Mouse (Mus musculus) ovary, postnatal 14 days (tissue): Measurements from ENCODE around the gene Fau.

Source experiments
- DNase-seq: peaks from one replicate; pipeline ENCODE4 v3.0.0; 2022; ENCODE audit warnings: low spot score

Gene Fau

GRCm38 (mm10) chr19:6073889-6074288 lies 16.2 kb downstream of the Fau start:
- DNase-seq: no peak

- DNase-seq: peak; percentile 80
Measured at GRCm38 (mm10) chr19:6076564-6077393, 19.1 kb downstream of the Fau start, which contains the start of gene Vps51. Gene Vps51 (minus strand): TSS chr19:6077231.

GRCm38 (mm10) chr19:6079983-6080480 lies 22.4 kb downstream of the Fau start, which contains the start of gene Tmem262:
Gene Tmem262 (plus strand): TSS chr19:6080033.
- no peak for DNase-seq

GRCm38 (mm10) chr19:6082156-6082555 lies 24.5 kb downstream of the Fau start, which contains the start of gene Gm28374:
Gene Gm28374 (minus strand): TSS chr19:6082256.
- DNase-seq: no peak

DNA sequence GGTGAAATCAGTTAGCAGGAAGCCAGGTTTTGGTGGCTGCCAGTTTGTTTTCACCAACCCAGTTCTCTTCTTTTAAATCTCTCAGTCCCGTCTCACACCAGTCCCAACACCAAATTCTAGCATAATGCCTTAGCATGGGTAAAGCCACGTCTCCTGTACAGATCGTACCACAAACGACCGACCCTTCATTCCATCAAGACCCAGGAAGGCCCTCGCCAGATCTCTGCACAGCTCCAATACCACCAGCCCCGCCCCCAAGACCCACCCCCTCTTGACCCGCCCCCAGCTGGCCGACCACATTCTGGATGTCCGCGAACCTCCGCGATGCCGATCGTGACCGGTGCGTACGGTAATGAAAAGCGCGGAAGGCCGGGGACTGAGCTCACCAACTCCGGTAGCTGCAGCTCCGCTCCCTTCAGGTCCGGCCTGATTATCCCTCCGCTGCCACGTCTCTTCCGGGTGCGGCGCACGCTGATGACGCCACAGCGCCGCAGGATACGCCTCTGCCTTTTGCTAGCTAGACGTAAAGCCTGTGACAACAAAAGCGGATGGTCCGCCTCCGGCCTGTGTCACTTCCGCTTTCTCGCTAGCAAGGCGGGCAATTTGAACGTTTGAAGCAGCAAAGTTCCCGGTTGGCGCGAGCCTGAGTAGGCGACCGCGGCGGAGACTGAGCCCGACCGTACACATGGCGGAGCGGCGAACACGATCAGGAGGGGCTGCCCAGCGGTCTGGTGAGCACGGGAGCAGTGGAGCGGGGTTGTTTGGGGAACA lies 27.0 kb downstream of the Fau start, which contains the start of the genes Zfpl1 and Cdca5:
Gene Zfpl1, minus strand, starts transcription at position 479 of the 771 bp plus-strand sequence.
Gene Cdca5, plus strand, starts transcription at position 506 of the 771 bp plus-strand sequence.
- DNase-seq: peak; percentile 95

DNA sequence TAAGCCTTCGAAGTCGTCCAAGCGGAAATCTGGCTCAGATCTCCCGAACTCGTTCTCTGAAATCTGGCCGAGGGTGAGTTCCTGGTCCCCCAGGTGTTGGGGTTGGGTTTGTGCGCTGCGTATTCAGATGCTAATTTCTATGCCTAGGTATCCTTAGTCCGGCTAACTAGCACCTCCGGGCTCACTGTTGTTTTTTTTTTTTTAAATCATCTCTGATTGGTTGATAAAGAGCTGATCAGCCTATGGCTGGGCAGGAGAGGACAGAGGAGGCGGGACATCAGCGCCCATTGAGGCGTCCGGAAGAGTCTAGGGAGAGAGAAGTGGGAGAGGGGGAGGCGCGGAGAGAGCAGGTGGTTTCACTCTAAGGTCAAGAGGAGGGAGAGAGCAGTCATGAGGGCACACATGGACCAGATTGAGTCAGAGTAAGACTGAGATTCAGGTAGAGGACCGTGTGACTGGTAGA lies 27.8 kb downstream of the Fau start:
- DNase-seq: no peak

GRCm38 (mm10) chr19:6088841-6089240 lies 31.2 kb downstream of the Fau start:
- no peak for DNase-seq

DNA sequence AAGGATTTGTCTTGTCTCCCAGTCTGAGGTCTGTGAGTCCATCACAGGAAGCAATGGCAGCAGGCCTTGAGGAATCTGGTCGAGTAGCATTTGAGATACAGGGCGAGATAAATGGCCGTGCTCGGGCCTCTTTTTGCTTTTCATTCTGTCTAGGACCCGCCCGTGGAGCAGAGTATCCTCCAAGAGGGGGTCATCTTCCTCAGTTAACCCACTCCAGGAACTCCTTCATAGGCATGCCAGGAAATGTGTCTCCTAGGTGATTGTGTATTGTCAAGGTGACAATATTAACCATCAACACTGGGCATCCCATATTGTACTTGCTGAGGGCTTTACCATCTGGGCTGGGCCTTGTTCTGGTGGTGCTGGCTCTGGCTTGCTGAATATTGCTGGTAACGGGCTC lies 36.5 kb downstream of the Fau start, which contains the start of gene AC131692.1:
Gene AC131692.1, plus strand, starts transcription at position 301 of the 400 bp plus-strand sequence.
- DNase-seq: no peak

GRCm38 (mm10) chr19:6097847-6098246 lies 40.2 kb downstream of the Fau start:
- DNase-seq: no peak

- DNase-seq: no peak
Measured at GRCm38 (mm10) chr19:6101186-6101585, 43.5 kb downstream of the Fau start.

DNA sequence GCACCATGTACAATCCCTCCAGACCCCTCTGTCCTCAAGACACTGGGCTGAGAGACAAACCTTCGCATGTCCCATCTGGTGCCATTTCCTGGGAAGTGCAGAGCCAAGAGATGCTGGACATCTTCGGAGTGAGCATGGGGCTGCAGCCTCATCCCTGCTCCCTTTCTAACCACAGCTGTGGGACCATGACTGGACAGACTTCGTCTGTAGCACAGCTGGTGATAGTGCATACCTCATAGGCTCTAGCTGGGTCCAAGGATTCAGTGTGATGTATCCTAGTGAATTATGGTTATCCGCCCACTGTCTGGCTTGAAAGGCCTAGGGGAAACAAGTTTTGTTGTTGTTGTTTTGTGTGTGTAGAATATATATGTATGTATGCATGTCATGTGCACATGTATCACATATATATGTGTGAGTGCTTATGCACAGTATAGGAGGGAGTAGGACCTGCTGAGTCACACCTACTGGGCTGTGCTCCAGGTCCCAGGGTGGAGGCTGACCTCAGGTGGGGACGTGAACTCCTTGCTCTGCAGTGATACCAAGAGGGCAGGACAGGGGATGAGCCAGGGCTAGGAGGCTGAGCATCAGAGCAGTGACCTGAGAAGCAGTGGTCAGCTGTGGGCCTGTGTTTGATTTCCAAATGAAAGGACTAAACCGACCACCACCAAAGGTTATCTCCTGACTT lies 44.7 kb downstream of the Fau start:
- DNase-seq: no peak

DNA sequence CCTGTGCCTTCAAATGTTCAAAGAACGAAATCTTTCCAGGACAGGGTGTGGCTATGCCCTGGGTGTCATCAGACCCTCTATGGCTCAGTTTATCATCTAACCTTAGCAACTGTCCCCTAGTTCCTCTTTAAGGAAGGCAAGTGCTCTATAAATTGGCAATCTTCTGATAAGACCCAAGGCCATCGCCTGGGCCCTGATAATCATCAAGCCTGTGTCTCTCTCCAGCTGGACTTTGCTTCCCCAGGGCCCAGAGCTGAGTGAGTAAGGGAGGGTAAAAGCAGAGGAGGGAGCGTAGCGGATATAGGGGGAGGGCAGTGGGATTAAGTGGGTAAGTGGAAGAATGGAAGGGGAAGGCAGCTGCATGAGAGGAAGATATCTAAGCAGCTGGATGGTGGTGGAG lies 46.8 kb downstream of the Fau start:
- no peak for DNase-seq

DNA sequence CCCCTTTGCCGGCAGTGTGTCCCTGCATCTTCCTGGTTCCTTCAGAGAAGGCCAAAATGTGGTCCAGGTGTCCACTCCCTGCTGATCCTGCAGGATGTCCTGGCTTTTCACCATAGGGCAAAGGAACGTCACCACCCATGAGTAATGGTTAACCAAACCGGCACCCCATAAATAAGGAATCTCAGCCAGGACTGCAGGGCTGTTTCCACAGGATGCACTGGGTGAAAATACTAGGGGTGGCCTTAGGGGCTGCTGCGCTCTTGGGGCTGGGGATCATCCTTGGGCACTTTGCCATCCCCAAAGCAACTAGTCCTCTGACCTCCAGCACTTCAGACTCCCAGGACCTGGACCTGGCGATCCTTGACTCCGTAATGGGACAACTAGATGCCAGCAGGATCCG lies 47.9 kb downstream of the Fau start, which contains the start of gene Naaladl1:
Gene Naaladl1, plus strand, starts transcription at position 197 of the 400 bp plus-strand sequence.
- DNase-seq: no peak
